Mouse (Mus musculus) megakaryocyte, embryonic 14.5 days (primary cell): ENCODE results near the gene Wfdc2.

ENCODE experiments used
- FLI1 ChIP-seq: IDR thresholded peaks from 2 replicates; pipeline ENCODE4 v1.6.1; 2012; ENCODE audit warnings: low read length, inconsistent platforms, mixed read lengths
- GATA1 ChIP-seq: IDR thresholded peaks from 3 replicates; pipeline ENCODE4 v1.6.1; 2012; ENCODE audit warnings: mixed read lengths, low read length, inconsistent platforms, borderline replicate concordance

GRCm38 (mm10) chr2:164608781-164609180 lies 46.6 kb downstream of the Wfdc2 start:
- TF ChIP-seq GATA1 (no peak), FLI1 (no peak)
